Mouse (Mus musculus) MEL (cell line): ENCODE data around the gene Ttyh2.

Experiments used
- CHD1 ChIP-seq: IDR thresholded peaks from 2 replicates; pipeline ENCODE4 v1.6.1; 2012; ENCODE audit warnings: low read depth, mild to moderate bottlenecking, inconsistent platforms, low read length, improper control_type of control experiment
- CTCF ChIP-seq, 3 experiments: IDR thresholded peaks in 2 of 3; conservative IDR thresholded peaks in 1 of 3; 2 replicates each; pipeline ENCODE4 v1.5.1; 2011 to 2012; ENCODE audit warnings: low read length in 3 of 3, low read depth in 2 of 3, mild to moderate bottlenecking in 2 of 3, improper control_type of control experiment in 1 of 3, inconsistent platforms in 1 of 3, mixed read lengths in 1 of 3, moderate library complexity in 1 of 3; ENCODE audit not compliant: control insufficient read depth in 1 of 3, insufficient read depth in 1 of 3, poor library complexity in 1 of 3, severe bottlenecking in 1 of 3
- EP300 ChIP-seq, 2 experiments: IDR thresholded peaks; 2 replicates each; pipeline ENCODE4 v1.6.1; 2011; ENCODE audit warnings: improper control_type of control experiment in 2 of 2, low read length in 2 of 2, low read depth in 1 of 2, mild to moderate bottlenecking in 1 of 2
- MAFK ChIP-seq: IDR thresholded peaks from 2 replicates; pipeline ENCODE4 v1.6.1; 2011; ENCODE audit warnings: low read depth, mild to moderate bottlenecking, low read length, improper control_type of control experiment, borderline replicate concordance
- MYC ChIP-seq: IDR thresholded peaks from 2 replicates; pipeline ENCODE4 v1.6.1; 2011; ENCODE audit warnings: low read depth, mild to moderate bottlenecking, low read length, improper control_type of control experiment, moderate library complexity

- TF ChIP-seq CTCF (IDR thresholded peaks at IDR 0.05 in 2 of 3, conservative IDR thresholded peaks at IDR 0.05 in 1 of 3; ENCODE audit: control insufficient read depth in 1 of 3, insufficient read depth in 1 of 3, low read depth in 2 of 3, low read length in 3 of 3, poor library complexity in 1 of 3, severe bottlenecking in 1 of 3) (no peak), CHD1 (no peak), MYC (no peak), EP300 (IDR thresholded peaks at IDR 0.05; ENCODE audit: low read depth in 1 of 2, low read length in 2 of 2) (no peak), MAFK (no peak)
Measured at GRCm38 (mm10) chr11:114726965-114727825, 52.0 kb downstream of the Ttyh2 start, which contains the start of gene Dnaic2.
